Mouse (Mus musculus) midbrain, embryonic 16.5 days (tissue): ENCODE data around the gene A830018L16Rik. TPM values are rescaled to one million over a fixed set of nuclear protein-coding genes. Genes with fewer than 3 reads are reported as not detected.

ENCODE experiments used
- ATAC-seq: fragments of 200-750 bp; cut with Nextera tagmentation; 2 replicates; pipeline ENCODE4 v1.8.0; 2017; ENCODE audit warnings: moderate TSS enrichment
- H3K27ac ChIP-seq: fragments of 300-500 bp; sonication (generic); 2 replicates; pipeline ENCODE4 v1.5.1; 2014; ENCODE audit warnings: mild to moderate bottlenecking, low read length, mixed read lengths
- H3K27me3 ChIP-seq: fragments of 300-500 bp; sonication (generic); 2 replicates; pipeline ENCODE4 v1.6.1; 2014; ENCODE audit warnings: low read depth, low read length, mixed read lengths; ENCODE audit not compliant: control insufficient read depth, insufficient read depth
- H3K36me3 ChIP-seq: fragments of 300-500 bp; sonication (generic); 2 replicates; pipeline ENCODE4 v1.6.1; 2014; ENCODE audit warnings: mild to moderate bottlenecking, low read length, moderate library complexity, mixed read lengths; ENCODE audit not compliant: control insufficient read depth, insufficient read depth
- H3K4me1 ChIP-seq: fragments of 300-500 bp; sonication (generic); 2 replicates; pipeline ENCODE4 v1.6.1; 2014; ENCODE audit warnings: mild to moderate bottlenecking, low read length, mixed read lengths; ENCODE audit not compliant: control insufficient read depth, insufficient read depth
- H3K4me2 ChIP-seq: fragments of 300-500 bp; sonication (generic); 2 replicates; pipeline ENCODE4 v1.6.1; 2014; ENCODE audit warnings: mild to moderate bottlenecking, low read length, mixed read lengths
- H3K4me3 ChIP-seq: fragments of 300-500 bp; sonication (generic); 2 replicates; pipeline ENCODE4 v1.5.1; 2014; ENCODE audit warnings: low read depth, mild to moderate bottlenecking, low read length, moderate library complexity, mixed read lengths
- H3K9ac ChIP-seq: fragments of 300-500 bp; sonication (generic); 2 replicates; pipeline ENCODE4 v1.6.1; 2014; ENCODE audit warnings: low read depth, low read length, mixed read lengths
- H3K9me3 ChIP-seq: fragments of 300-500 bp; sonication (generic); replicated peaks from 2 replicates; pipeline ENCODE4 v1.6.1; 2014; ENCODE audit warnings: mild to moderate bottlenecking, low read length, mixed read lengths; ENCODE audit not compliant: control insufficient read depth, poor library complexity, severe bottlenecking
- WGBS: fragments of 180-500 bp; shearing (Covaris S2); extraction: QIAGEN DNeasy Blood & Tissue Kit; methylation state at CpG from one replicate; pipeline ENCODE4 v1.1.7; 2014; 5-methylcytosine and 5-hydroxymethylcytosine counted together
- polyA plus RNA-seq: library from polyadenylated mRNA; unstranded; fragments of >200 nt; fragmentation: Nextera tagmentation; extraction: Ambion mirVana; gene quantifications from 2 replicates; pipeline ENCODE4 v1.2.1, GENCODE M21; 2015

Gene A830018L16Rik
- polyA plus RNA-seq, 1 experiment from 2014 or later = 16.6 TPM

GRCm38 (mm10) chr1:11895715-11896114, 481.8 kb downstream of the A830018L16Rik start:
- Histone ChIP-seq H3K4me1 (no peaks in the 10 kb centered on the region), H3K36me3 (no peaks in the 10 kb centered on the region), H3K4me2 (no peak overlapping the region), H3K27me3 (no peaks in the 10 kb centered on the region), H3K4me3 (no peak overlapping the region), H3K9ac (no peak overlapping the region), H3K27ac (no peak overlapping the region), H3K9me3 (no peaks in the 10 kb centered on the region)
- 65% methylated on average over 3 of the region's 3 CpGs for WGBS
- no peak for ATAC-seq

GRCm38 (mm10) chr1:11915873-11916272, 502.0 kb downstream of the A830018L16Rik start:
- H3K27me3 ChIP-seq = no peaks in the 10 kb centered on the region
- H3K9ac ChIP-seq = no peak overlapping the region
- no peak overlapping the region for H3K27ac ChIP-seq
- peaks cover 10% of the 10 kb centered on the region; the same call in 1 of the 2 replicates for H3K9me3 ChIP-seq
- no peaks in the 10 kb centered on the region for H3K4me1 ChIP-seq
- H3K4me3 ChIP-seq = no peak overlapping the region
- H3K4me2 ChIP-seq = no peak overlapping the region
- no peak for ATAC-seq
- H3K36me3 ChIP-seq = no peaks in the 10 kb centered on the region

GRCm38 (mm10) chr1:11936984-11937383, 523.1 kb downstream of the A830018L16Rik start:
- no peak overlapping the region for H3K9ac ChIP-seq
- WGBS = 85% methylated on average over 9 of the region's 9 CpGs
- H3K27ac ChIP-seq = no peak overlapping the region
- no peaks in the 10 kb centered on the region for H3K9me3 ChIP-seq
- no peak overlapping the region for H3K4me2 ChIP-seq
- ATAC-seq = no peak
- no peaks in the 10 kb centered on the region for H3K27me3 ChIP-seq
- no peaks in the 10 kb centered on the region for H3K36me3 ChIP-seq
- no peak overlapping the region for H3K4me3 ChIP-seq
- no peaks in the 10 kb centered on the region for H3K4me1 ChIP-seq

- WGBS = 71% methylated on average over 2 of the region's 2 CpGs
- no peak for ATAC-seq
- H3K4me3 ChIP-seq = no peak overlapping the region
Observed at GRCm38 (mm10) chr1:11959421-11960206, 545.7 kb downstream of the A830018L16Rik start.

GRCm38 (mm10) chr1:11982590-11983136, 568.8 kb downstream of the A830018L16Rik start:
- no peak for ATAC-seq
- H3K9me3 ChIP-seq = no peaks in the 10 kb centered on the region
- H3K36me3 ChIP-seq = no peaks in the 10 kb centered on the region
- no peak overlapping the region for H3K9ac ChIP-seq
- WGBS = 74% methylated on average over 4 of the region's 4 CpGs
- H3K4me2 ChIP-seq = no peak overlapping the region
- H3K27me3 ChIP-seq = no peaks in the 10 kb centered on the region
- no peaks in the 10 kb centered on the region for H3K4me1 ChIP-seq
- H3K4me3 ChIP-seq = no peak overlapping the region
- H3K27ac ChIP-seq = no peak overlapping the region

More at GRCm38 (mm10) chr1:11959421-11960206, 545.7 kb downstream of the A830018L16Rik start:
- Histone ChIP-seq H3K4me2 (no peak overlapping the region), H3K27me3 (no peaks in the 10 kb centered on the region), H3K27ac (no peak overlapping the region), H3K36me3 (no peaks in the 10 kb centered on the region), H3K9ac (no peak overlapping the region), H3K9me3 (no peaks in the 10 kb centered on the region), H3K4me1 (no peaks in the 10 kb centered on the region)

GRCm38 (mm10) chr1:11990011-11990410, 576.1 kb downstream of the A830018L16Rik start:
- no peaks in the 10 kb centered on the region for H3K9me3 ChIP-seq
- no peaks in the 10 kb centered on the region for H3K36me3 ChIP-seq
- no peaks in the 10 kb centered on the region for H3K4me1 ChIP-seq
- H3K9ac ChIP-seq = no peak overlapping the region
- no peak overlapping the region for H3K4me2 ChIP-seq
- no peak overlapping the region for H3K4me3 ChIP-seq
- ATAC-seq = no peak
- H3K27ac ChIP-seq = no peak overlapping the region
- WGBS = 79% methylated on average over 3 of the region's 3 CpGs
- H3K27me3 ChIP-seq = no peaks in the 10 kb centered on the region

GRCm38 (mm10) chr1:11996297-11996878, 582.5 kb downstream of the A830018L16Rik start:
- Histone ChIP-seq H3K27me3 (no peaks in the 10 kb centered on the region), H3K4me1 (no peaks in the 10 kb centered on the region), H3K4me2 (no peak overlapping the region), H3K9me3 (no peaks in the 10 kb centered on the region), H3K36me3 (no peaks in the 10 kb centered on the region), H3K27ac (no peak overlapping the region), H3K4me3 (no peak overlapping the region), H3K9ac (no peak overlapping the region)
- ATAC-seq = no peak
- WGBS = 83% methylated on average over 2 of the region's 2 CpGs

- H3K4me1 ChIP-seq = no peaks in the 10 kb centered on the region
- WGBS = 80% methylated on average over 2 of the region's 2 CpGs
Observed at GRCm38 (mm10) chr1:11997574-11997973, 583.7 kb downstream of the A830018L16Rik start.

GRCm38 (mm10) chr1:12000557-12000956, 586.7 kb downstream of the A830018L16Rik start:
- Histone ChIP-seq H3K36me3 (no peaks in the 10 kb centered on the region), H3K9me3 (no peaks in the 10 kb centered on the region), H3K9ac (no peak overlapping the region), H3K27me3 (no peaks in the 10 kb centered on the region), H3K4me2 (no peak overlapping the region), H3K4me1 (no peaks in the 10 kb centered on the region), H3K4me3 (no peak overlapping the region), H3K27ac (no peak overlapping the region)
- ATAC-seq = no peak; the same call in 1 of the 2 replicates
- WGBS = 41% methylated on average over 4 of the region's 4 CpGs

More at GRCm38 (mm10) chr1:11997574-11997973, 583.7 kb downstream of the A830018L16Rik start:
- Histone ChIP-seq H3K9me3 (no peaks in the 10 kb centered on the region), H3K4me2 (no peak overlapping the region), H3K9ac (no peak overlapping the region), H3K27me3 (no peaks in the 10 kb centered on the region), H3K4me3 (no peak overlapping the region), H3K27ac (no peak overlapping the region), H3K36me3 (no peaks in the 10 kb centered on the region)
- ATAC-seq = no peak
